Mouse (Mus musculus): ENCODE results near the gene Mx1.

- TF ChIP-seq CTCF (conservative IDR thresholded peaks at IDR 0.05; ENCODE audit: insufficient read depth, insufficient read length, low read depth, low read length) (peak; percentile 71), POLR2A (IDR thresholded peaks at IDR 0.05; ENCODE audit: low read depth, low read length) (no peak)
These were observed 18.9 kb downstream of the Mx1 start for GRCm38 (mm10) chr16:97443670-97444263.

Data from kidney, adult 2 months (tissue).